Mouse (Mus musculus) embryonic facial prominence, embryonic 11.5 days (tissue): ENCODE measurements around the gene Dohh. TPM values are rescaled to one million over a fixed set of nuclear protein-coding genes. Genes with fewer than 3 reads are reported as not detected.

Experiments used
- ATAC-seq: fragments of 200-750 bp; cut with Nextera tagmentation; replicated peaks from 2 replicates; pipeline ENCODE4 v1.8.0; 2017; ENCODE audit warnings: low read depth; ENCODE audit not compliant: insufficient number of reproducible peaks, low FRiP score, low TSS enrichment
- DNase-seq: peaks from one replicate; pipeline ENCODE4 v3.0.0-alpha.2; 2015; ENCODE audit warnings: low spot score
- H3K27ac ChIP-seq: fragments of 300-500 bp; sonication (generic); replicated peaks from 2 replicates; pipeline ENCODE4 v1.5.1; 2014; ENCODE audit warnings: mild to moderate bottlenecking, low read depth, low read length, control low read depth
- H3K27me3 ChIP-seq: fragments of 300-500 bp; sonication (generic); 2 replicates; pipeline ENCODE4 v1.6.1; 2014; ENCODE audit warnings: mild to moderate bottlenecking, low read length, moderate library complexity, mixed read lengths; ENCODE audit not compliant: control insufficient read depth, insufficient read depth
- H3K36me3 ChIP-seq: fragments of 300-500 bp; sonication (generic); replicated peaks from 2 replicates; pipeline ENCODE4 v1.6.1; 2014; ENCODE audit warnings: low read depth, mild to moderate bottlenecking, low read length, moderate library complexity, mixed read lengths; ENCODE audit not compliant: control insufficient read depth, insufficient read depth
- H3K4me1 ChIP-seq: fragments of 300-500 bp; sonication (generic); 2 replicates; pipeline ENCODE4 v1.6.1; 2014; ENCODE audit warnings: low read length, mixed read lengths; ENCODE audit not compliant: control insufficient read depth, insufficient read depth
- H3K4me2 ChIP-seq: fragments of 300-500 bp; sonication (generic); 2 replicates; pipeline ENCODE4 v1.6.1; 2014; ENCODE audit warnings: low read depth, mild to moderate bottlenecking, control low read depth, low read length, moderate library complexity
- H3K4me3 ChIP-seq: fragments of 300-500 bp; sonication (generic); 2 replicates; pipeline ENCODE4 v1.5.1; 2014; ENCODE audit warnings: low read depth, low read length, control low read depth
- H3K9ac ChIP-seq: fragments of 300-500 bp; sonication (generic); replicated peaks from 2 replicates; pipeline ENCODE4 v1.6.1; 2014; ENCODE audit warnings: mild to moderate bottlenecking, control low read depth, low read length
- H3K9me3 ChIP-seq: fragments of 300-500 bp; sonication (generic); replicated peaks from 2 replicates; pipeline ENCODE4 v1.6.1; 2016; ENCODE audit warnings: mild to moderate bottlenecking, low read length, inconsistent platforms, mixed read lengths; ENCODE audit not compliant: control insufficient read depth
- WGBS: fragments of 180-500 bp; shearing (Covaris S2); extraction: QIAGEN DNeasy Blood & Tissue Kit; methylation state at CpG from one replicate; pipeline ENCODE4 v1.1.7; 2014; 5-methylcytosine and 5-hydroxymethylcytosine counted together
- polyA plus RNA-seq: library from polyadenylated mRNA; unstranded; fragments of >200 nt; fragmentation: Nextera tagmentation; extraction: Ambion mirVana; gene quantifications from 2 replicates; pipeline ENCODE4 v1.2.1, GENCODE M21; 2014

Gene Dohh
- polyA plus RNA-seq, 1 experiment from 2014 or later: 45.0 TPM

GRCm38 (mm10) chr10:81416581-81417226, 32.5 kb downstream of the Dohh start:
- Histone ChIP-seq H3K4me1 (peaks cover 7% of the 10 kb centered on the region), H3K9ac (peak overlapping the region; percentile 64), H3K4me2 (peak overlapping the region; percentile 75), H3K27ac (peak overlapping the region; percentile 32; the same call in 1 of the 2 replicates), H3K9me3 (no peaks in the 10 kb centered on the region), H3K27me3 (no peaks in the 10 kb centered on the region), H3K36me3 (no peaks in the 10 kb centered on the region; the same call in 1 of the 2 replicates), H3K4me3 (peak overlapping the region; percentile 30)
- peak; percentile 87 for DNase-seq
- peak; percentile 29 for ATAC-seq
- WGBS: 1% methylated on average over 26 of the region's 26 CpGs

GRCm38 (mm10) chr10:81417227-81418215, 33.3 kb downstream of the Dohh start:
- H3K4me3 ChIP-seq: peak overlapping the region; percentile 30
- no peaks in the 10 kb centered on the region for H3K36me3 ChIP-seq
- H3K9me3 ChIP-seq: no peaks in the 10 kb centered on the region
- DNase-seq (no peak), ATAC-seq (no peak)
- H3K4me1 ChIP-seq: peaks cover 7% of the 10 kb centered on the region
- peak overlapping the region; percentile 75 for H3K4me2 ChIP-seq
- peak overlapping the region; percentile 32; the same call in 1 of the 2 replicates for H3K27ac ChIP-seq
- H3K27me3 ChIP-seq: no peaks in the 10 kb centered on the region
- 38% methylated on average over 12 of the region's 12 CpGs for WGBS
- peak overlapping the region; percentile 64 for H3K9ac ChIP-seq

DNA sequence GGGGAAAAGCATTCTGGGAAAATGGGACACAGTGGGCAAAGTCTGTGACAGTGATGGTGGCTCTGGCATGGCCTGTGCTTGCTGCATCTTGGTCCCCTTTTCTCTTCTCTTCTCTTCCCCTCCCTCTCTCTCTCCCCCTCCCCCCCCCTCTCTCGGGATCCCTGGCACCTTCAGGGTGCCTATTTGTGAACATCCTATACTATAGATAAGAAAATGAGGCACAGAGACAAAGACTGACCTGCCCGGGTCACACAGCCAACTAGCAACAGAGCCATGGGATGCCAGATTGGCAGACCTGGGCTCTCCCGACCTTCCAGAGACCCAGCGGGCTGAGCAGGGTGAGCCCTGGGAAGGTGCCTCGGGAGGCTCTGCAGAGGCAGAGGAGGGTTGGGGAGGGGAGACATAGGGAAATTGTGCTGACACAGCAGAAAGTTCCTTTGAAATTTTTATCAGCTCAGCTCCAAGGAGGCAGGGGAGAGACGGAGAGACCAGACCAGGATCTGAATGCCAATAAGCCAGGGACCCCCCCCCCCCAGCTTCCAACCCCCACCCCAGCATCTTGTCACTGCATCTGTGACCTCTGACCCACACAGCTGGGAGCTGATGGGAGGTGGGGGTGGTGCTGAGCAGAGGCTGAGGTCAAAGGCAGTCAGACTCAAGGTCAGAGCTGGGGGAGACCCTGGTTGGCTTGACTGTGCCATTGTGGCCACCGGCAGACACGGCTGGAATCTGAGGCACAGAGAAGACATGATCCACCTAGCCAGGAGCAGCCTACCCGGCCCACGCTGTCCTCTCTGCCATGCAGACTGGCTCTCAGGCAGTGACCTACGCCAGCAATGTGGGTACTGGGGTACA, 34.2 kb downstream of the Dohh start:
- WGBS: 39% methylated on average over 11 of the region's 11 CpGs
- Histone ChIP-seq H3K4me2 (no peak overlapping the region), H3K4me1 (peaks cover 7% of the 10 kb centered on the region), H3K4me3 (no peak overlapping the region), H3K9me3 (no peaks in the 10 kb centered on the region), H3K27me3 (no peaks in the 10 kb centered on the region), H3K9ac (no peak overlapping the region; the same call in 1 of the 2 replicates), H3K36me3 (no peaks in the 10 kb centered on the region), H3K27ac (no peak overlapping the region)
- no peak for ATAC-seq
- no peak for DNase-seq

GRCm38 (mm10) chr10:81419111-81419928, 35.1 kb downstream of the Dohh start:
- H3K4me3 ChIP-seq: no peak overlapping the region
- no peak overlapping the region for H3K4me2 ChIP-seq
- H3K36me3 ChIP-seq: no peaks in the 10 kb centered on the region
- H3K9me3 ChIP-seq: no peaks in the 10 kb centered on the region
- peaks cover 5% of the 10 kb centered on the region for H3K4me1 ChIP-seq
- ATAC-seq: no peak
- H3K9ac ChIP-seq: no peak overlapping the region
- 89% methylated on average over 10 of the region's 10 CpGs for WGBS
- DNase-seq: no peak
- H3K27me3 ChIP-seq: no peaks in the 10 kb centered on the region
- no peak overlapping the region for H3K27ac ChIP-seq

DNA sequence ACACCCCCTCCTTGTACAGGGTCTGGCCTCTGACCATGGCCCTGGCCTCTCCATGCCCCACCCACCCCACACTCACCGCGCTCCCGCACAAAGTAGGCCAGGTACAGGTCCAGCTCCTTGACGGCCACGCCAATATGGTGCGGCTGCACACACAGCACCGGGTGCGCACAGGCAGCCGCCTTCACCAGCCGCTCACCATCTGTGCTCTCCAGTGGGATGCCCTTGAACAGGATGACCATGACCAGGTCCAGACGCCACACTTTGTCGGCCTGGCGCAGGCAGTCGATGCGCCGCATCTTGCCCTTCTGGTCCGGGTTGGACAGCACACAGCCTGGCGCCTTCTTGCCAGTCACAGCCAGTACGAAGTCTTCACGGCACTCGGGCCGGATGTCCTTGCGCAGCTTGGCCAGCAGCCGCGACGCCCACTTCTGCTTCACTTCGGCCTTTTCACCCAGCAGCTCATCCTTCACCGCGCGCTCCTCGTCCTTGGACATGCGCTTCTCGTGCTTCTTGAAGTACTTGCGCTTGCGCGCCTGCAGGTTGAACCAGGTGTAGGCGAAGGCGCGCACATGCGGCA, 36.1 kb downstream of the Dohh start:
- no peak for ATAC-seq
- no peak for DNase-seq
- Histone ChIP-seq H3K4me1 (peaks cover 5% of the 10 kb centered on the region), H3K36me3 (no peaks in the 10 kb centered on the region), H3K9me3 (no peaks in the 10 kb centered on the region), H3K4me3 (no peak overlapping the region), H3K4me2 (no peak overlapping the region), H3K27me3 (peaks cover 5% of the 10 kb centered on the region), H3K9ac (no peak overlapping the region), H3K27ac (no peak overlapping the region)
- 86% methylated on average over 40 of the region's 40 CpGs for WGBS

- no peak overlapping the region for H3K9ac ChIP-seq
- DNase-seq (no peak), ATAC-seq (no peak)
- no peaks in the 10 kb centered on the region for H3K9me3 ChIP-seq
- 72% methylated on average over 4 of the region's 4 CpGs for whole genome bisulfite sequencing
- no peaks in the 10 kb centered on the region for H3K36me3 ChIP-seq
- peaks cover 13% of the 10 kb centered on the region for H3K27me3 ChIP-seq
- peaks cover 5% of the 10 kb centered on the region for H3K4me1 ChIP-seq
- H3K4me3 ChIP-seq: no peak overlapping the region
- no peak overlapping the region for H3K27ac ChIP-seq
- no peak overlapping the region for H3K4me2 ChIP-seq
Measured at GRCm38 (mm10) chr10:81421041-81421796, 37.0 kb downstream of the Dohh start.
